Mouse (Mus musculus): ENCODE results near the gene Mgea5.

Mgea5 gene

DNA sequence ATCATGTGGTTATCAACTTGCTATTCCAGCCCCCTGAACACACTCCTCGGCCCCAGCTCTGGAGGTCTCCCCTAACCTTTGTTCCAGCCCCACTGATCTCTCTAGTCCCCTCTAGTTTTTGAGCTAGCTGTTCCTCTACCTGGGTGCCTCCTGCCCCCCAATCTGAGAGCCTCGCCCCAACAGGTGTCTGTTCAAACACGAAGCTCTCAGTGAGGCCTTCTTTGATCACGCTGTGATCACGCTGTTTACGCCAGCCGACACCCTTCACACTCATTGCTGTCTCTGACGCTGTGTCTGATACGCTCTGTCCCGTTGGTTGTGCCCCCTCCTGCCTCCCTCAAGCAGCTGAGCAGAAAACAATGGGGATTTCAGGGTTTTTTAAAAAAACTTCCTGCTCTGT is 50.1 kb downstream of the Mgea5 start:
- no peak for DNase-seq (ENCODE audit: low read depth, low spot score)

- no peak for DNase-seq (ENCODE audit: low read depth, low spot score)
Observed at GRCm38 (mm10) chr19:45731658-45732057, 52.0 kb downstream of the Mgea5 start.

DNA sequence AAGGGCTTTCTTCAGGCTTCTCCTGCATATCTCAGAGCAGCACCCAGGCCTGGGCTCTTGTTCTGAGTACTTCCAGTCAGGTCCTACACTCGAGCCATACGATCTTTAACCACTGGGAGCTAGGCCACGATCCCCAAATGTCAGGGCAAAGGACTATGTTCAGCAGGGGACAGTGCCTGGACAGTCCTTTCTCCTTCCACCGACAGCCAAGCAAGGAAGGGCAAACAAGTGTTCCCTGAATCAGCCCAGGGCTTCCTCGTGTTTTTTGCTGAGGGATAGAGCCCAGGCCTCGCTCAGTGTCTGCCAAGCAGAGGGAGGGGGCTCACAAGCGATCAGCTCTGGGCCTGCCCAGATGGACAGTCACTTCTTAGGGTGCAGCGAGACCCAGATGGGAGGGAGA is 53.6 kb downstream of the Mgea5 start:
- DNase-seq (ENCODE audit: low read depth, low spot score), result no peak

DNA sequence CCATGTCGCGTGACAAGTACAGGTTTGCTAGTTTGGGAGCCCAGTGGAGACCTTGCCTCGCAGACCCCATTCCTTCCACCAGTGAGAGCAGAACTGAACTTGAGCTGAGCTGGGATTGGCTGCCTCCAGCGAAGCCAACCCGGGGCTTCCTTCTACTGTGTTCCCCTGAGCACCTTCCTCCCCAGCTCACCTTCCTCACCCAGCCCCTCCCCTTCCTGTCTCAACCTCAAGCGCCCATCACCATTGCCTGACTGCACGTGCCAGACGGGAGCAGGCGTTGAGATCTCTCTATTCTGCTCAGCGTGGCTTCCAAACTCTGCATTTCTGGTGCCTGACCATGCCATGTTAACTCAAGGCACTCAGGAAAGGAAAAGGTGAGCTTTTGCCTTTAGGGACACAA is 56.4 kb downstream of the Mgea5 start:
- DNase-seq (ENCODE audit: low read depth, low spot score), result no peak

DNA sequence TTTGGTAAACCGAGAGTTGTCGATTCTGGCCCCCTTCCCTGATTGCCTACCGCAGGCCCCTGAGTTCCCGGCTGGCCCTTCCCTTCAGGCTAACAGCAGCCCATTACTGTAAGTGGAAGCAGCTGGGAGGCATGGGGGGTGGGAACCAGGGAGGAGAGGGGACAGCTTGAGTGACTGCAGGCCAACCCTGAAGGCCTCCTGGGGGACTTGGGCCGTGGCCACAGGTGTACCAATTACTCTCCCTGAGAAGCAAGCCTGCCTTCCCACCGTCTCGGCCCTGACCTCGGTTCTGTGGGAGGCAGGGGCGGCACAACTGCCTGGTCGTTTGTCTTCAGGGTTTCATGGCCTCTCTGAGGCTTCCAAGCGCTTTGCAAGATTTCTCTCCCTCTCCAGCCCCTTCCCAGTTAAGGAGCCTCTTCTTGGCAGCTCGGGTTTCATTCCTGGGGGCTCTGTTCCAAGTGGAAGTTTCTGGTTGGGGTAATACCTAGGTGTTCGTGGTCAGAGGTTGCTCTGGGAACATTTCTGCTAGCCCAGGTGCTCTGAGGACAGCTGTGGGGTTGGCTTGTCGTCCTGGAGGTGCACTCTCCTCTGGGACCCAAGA is 57.9 kb downstream of the Mgea5 start:
- DNase-seq (ENCODE audit: low read depth, low spot score), result no peak

GRCm38 (mm10) chr19:45722188-45722587 is 61.4 kb downstream of the Mgea5 start:
- no peak for DNase-seq (ENCODE audit: low read depth, low spot score)

DNA sequence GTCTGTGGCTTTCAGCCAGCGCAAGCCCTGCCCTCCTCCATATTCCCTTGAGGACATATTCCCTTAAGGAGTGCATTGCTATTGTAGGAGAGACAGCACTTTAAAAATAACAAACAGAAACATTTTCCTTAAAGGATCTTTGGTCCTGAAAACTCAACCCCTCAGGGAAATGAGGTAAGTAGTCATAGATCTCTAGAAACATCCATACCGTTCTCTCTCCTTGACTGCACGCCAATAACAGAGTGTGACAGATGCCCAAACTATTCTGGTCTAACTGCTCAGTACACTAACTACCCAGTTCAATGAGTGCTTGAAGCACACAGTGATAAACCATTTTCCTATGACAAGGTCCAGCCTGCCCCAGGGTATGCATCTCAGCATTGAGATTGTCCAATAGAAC is 65.4 kb downstream of the Mgea5 start:
- DNase-seq (ENCODE audit: low read depth, low spot score), result no peak

DNA sequence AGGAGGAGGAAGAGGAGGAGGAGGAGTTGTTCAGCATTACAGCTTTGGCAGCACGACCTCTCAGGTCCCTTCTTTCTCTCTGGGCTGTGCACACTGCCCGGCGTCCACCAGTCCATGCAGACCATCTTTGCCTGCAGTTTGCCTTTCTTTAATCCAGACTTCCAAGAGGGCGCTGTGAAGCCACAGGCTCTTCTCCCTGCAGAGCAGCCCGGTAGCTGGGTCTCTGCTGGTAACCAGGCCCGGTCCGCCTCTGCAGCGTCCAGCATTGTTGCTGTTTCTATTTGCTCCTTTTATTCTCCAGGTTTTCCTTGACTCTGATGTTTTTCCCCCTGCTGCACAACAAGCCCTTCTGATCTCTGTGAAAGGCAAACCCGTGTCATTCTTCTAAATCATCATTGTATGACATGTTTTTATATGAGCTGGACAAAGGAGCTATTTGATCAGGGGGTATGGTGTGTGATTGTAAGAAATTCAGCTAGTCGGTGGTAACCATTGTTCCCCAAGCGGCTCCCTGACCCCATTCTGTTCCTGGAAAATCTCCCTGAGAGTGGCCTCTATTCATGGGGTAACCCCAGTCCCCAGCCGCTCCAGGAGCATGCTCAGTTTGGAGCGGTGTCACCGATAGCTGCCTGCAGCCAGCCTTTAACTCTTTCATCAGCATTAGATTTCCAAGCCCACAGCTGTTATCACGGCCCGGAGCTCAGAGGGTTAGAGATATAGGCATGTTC is 66.0 kb downstream of the Mgea5 start:
- DNase-seq (ENCODE audit: low read depth, low spot score), result no peak

- no peak for DNase-seq (ENCODE audit: low read depth, low spot score)
Observed at GRCm38 (mm10) chr19:45708704-45709103, 74.9 kb downstream of the Mgea5 start.
